In genomic region chr19:38224685-38225060, GRCm38 (mm10) we compare ENCODE assay signal across 8 mouse cellular contexts. TPM values are rescaled to one million over a fixed set of nuclear protein-coding genes. Genes with fewer than 3 reads are reported as not detected.
DNase-seq lines count a peak whose midpoint lies in the region; ATAC-seq and TF ChIP-seq lines count a peak whose summit lies in the region.

No protein-coding gene starts in this region.

- WGBS in embryonic facial prominence, embryonic 12.5 days: 16% methylated on average over 9 of the region's 9 CpGs
- WGBS in intestine, embryonic 16.5 days: 17% methylated on average over 9 of the region's 9 CpGs
- WGBS in midbrain, embryonic 13.5 days: 8% methylated on average over 9 of the region's 9 CpGs

- H3K27ac ChIP-seq in embryonic facial prominence, embryonic 12.5 days: peak overlapping the region; percentile 88
- no peak overlapping the region; the same call in 1 of the 2 replicates for H3K27ac ChIP-seq in intestine, embryonic 16.5 days (ENCODE audit: low read length)
- H3K27ac ChIP-seq in midbrain, embryonic 13.5 days: peak overlapping the region; percentile 98

- no peaks in the 10 kb centered on the region for H3K36me3 ChIP-seq in C2C12 (ENCODE audit: control insufficient read depth, insufficient read depth)
- no peaks in the 10 kb centered on the region for H3K36me3 ChIP-seq in embryonic facial prominence, embryonic 12.5 days
- H3K36me3 ChIP-seq in intestine, embryonic 16.5 days (ENCODE audit: control insufficient read depth, insufficient read depth, low read length): no peaks in the 10 kb centered on the region
- H3K36me3 ChIP-seq in midbrain, embryonic 13.5 days: peaks cover under 1% of the 10 kb centered on the region; the same call in 1 of the 2 replicates

- H3K4me2 ChIP-seq in embryonic facial prominence, embryonic 12.5 days (replicated peaks): peak overlapping the region; percentile 62
- H3K4me2 ChIP-seq in intestine, embryonic 16.5 days (ENCODE audit: low read depth, low read length): peak overlapping the region; percentile 89
- peak overlapping the region; percentile 66 for H3K4me2 ChIP-seq in midbrain, embryonic 13.5 days (replicated peaks)

- H3K4me1 ChIP-seq in embryonic facial prominence, embryonic 12.5 days: peaks cover 6% of the 10 kb centered on the region; the same call in 1 of the 2 replicates
- H3K4me1 ChIP-seq in intestine, embryonic 16.5 days (ENCODE audit: control insufficient read depth, insufficient read depth, low read length): 0 out of 2 replicates have a peak, but pooled peaks cover 6% of the 10 kb centered on the region
- H3K4me1 ChIP-seq in midbrain, embryonic 13.5 days (replicated peaks): peaks cover 9% of the 10 kb centered on the region

- H3ac ChIP-seq in C2C12 (ENCODE audit: control insufficient read depth, insufficient read length, low read depth): no peak overlapping the region

- H3K4me3 ChIP-seq in C2C12 (ENCODE audit: insufficient read depth, poor library complexity, severe bottlenecking): peak overlapping the region; percentile 74
- peak overlapping the region; percentile 65 for H3K4me3 ChIP-seq in embryonic facial prominence, embryonic 12.5 days
- H3K4me3 ChIP-seq in intestine, embryonic 16.5 days (ENCODE audit: low read length): peak overlapping the region; percentile 81
- peak overlapping the region; percentile 54 for H3K4me3 ChIP-seq in midbrain, embryonic 13.5 days (replicated peaks)

- H3K79me3 ChIP-seq in C2C12 (ENCODE audit: low read depth): no peaks in the 10 kb centered on the region

- no peak for TF ChIP-seq CTCF in C2C12 (IDR thresholded peaks at IDR 0.05; ENCODE audit: control insufficient read depth, insufficient read depth, insufficient read length)

- peak; percentile 56 for ATAC-seq in frontal cortex, adult (ENCODE audit: low TSS enrichment)
- no peak for ATAC-seq in embryonic facial prominence, embryonic 12.5 days (ENCODE audit: insufficient number of reproducible peaks, insufficient read depth, low FRiP score, low TSS enrichment)
- no peak for ATAC-seq in intestine, embryonic 16.5 days
- ATAC-seq in midbrain, embryonic 13.5 days: peak; percentile 52
- no peak for ATAC-seq in inflammation-experienced regulatory T-cells, adult 6 months

- H3K27me3 ChIP-seq in C2C12 (ENCODE audit: control insufficient read depth, insufficient read depth, insufficient read length): no peaks in the 10 kb centered on the region
- no peaks in the 10 kb centered on the region for H3K27me3 ChIP-seq in embryonic facial prominence, embryonic 12.5 days
- no peaks in the 10 kb centered on the region for H3K27me3 ChIP-seq in intestine, embryonic 16.5 days (replicated peaks; ENCODE audit: control insufficient read depth, insufficient read depth, low read length)
- no peaks in the 10 kb centered on the region for H3K27me3 ChIP-seq in midbrain, embryonic 13.5 days

- H3K9ac ChIP-seq in embryonic facial prominence, embryonic 12.5 days: peak overlapping the region; percentile 33; the same call in 1 of the 2 replicates
- H3K9ac ChIP-seq in intestine, embryonic 16.5 days (ENCODE audit: low read depth, low read length): peak overlapping the region; percentile 84
- peak overlapping the region; percentile 75 for H3K9ac ChIP-seq in midbrain, embryonic 13.5 days (replicated peaks)

- no peak for DNase-seq in frontal cortex, postnatal 14 days (ENCODE audit: low spot score in 2 of 2)
- no peak for DNase-seq in thymus, postnatal 10 days (ENCODE audit: low spot score in 2 of 2)

- H3K79me2 ChIP-seq in C2C12 (ENCODE audit: control insufficient read depth, insufficient read depth): no peaks in the 10 kb centered on the region

- no peaks in the 10 kb centered on the region for H3K9me3 ChIP-seq in embryonic facial prominence, embryonic 12.5 days
- H3K9me3 ChIP-seq in intestine, embryonic 16.5 days (ENCODE audit: control insufficient read depth, low read length): no peaks in the 10 kb centered on the region; the same call in 1 of the 2 replicates
- no peaks in the 10 kb centered on the region; the same call in 1 of the 2 replicates for H3K9me3 ChIP-seq in midbrain, embryonic 13.5 days

TF ChIP-seq in C2C12, 6 proteins besides CTCF, POLR2A, EP300 and RAD21:
- TF ChIP-seq CEBPB (IDR thresholded peaks at IDR 0.05; ENCODE audit: low read depth) (no peak), USF1 (IDR thresholded peaks at IDR 0.05; ENCODE audit: low read depth) (no peak), MYOD1 (IDR thresholded peaks at IDR 0.05; ENCODE audit: control insufficient read depth, insufficient read length, low read depth) (no peak), MAX (IDR thresholded peaks at IDR 0.05) (no peak), MYOG (IDR thresholded peaks at IDR 0.05; ENCODE audit: control insufficient read depth, extremely low read depth, insufficient read length) (no peak), FOSL1 (IDR thresholded peaks at IDR 0.05; ENCODE audit: insufficient read depth, low read length, poor library complexity, severe bottlenecking) (no peak)

RNA-seq across cellular contexts. Expression of gene Fra10ac1, which starts 0.7 kb away (rescaled TPM):
- polyA plus RNA-seq in C2C12 (2012; fragmentation: generic; extraction: Trizol): 4.6 TPM
- 48.3 and 49.3 TPM in 2 replicates for polyA plus RNA-seq in embryonic facial prominence, embryonic 12.5 days (2016; fragmentation: Nextera tagmentation; extraction: Ambion mirVana)
- polyA plus RNA-seq in intestine, embryonic 16.5 days (2015; fragmentation: Nextera tagmentation; extraction: Ambion mirVana): 29.6 and 33.6 TPM in 2 replicates
- 50.9 and 54.6 TPM in 2 replicates for polyA plus RNA-seq in midbrain, embryonic 13.5 days (2015; fragmentation: Nextera tagmentation; extraction: Ambion mirVana)
- polyA plus RNA-seq in inflammation-experienced regulatory T-cells, adult 6 months (2017; shearing (Covaris generic)): 10 to 100 TPM; 20.0 to 34.9 (median 33.3) TPM

RNA-seq across cellular contexts. Expression of gene Lgi1, which starts 39.7 kb away (rescaled TPM):
- polyA plus RNA-seq in C2C12 (2012; fragmentation: generic; extraction: Trizol): not detected
- 1.7 and 2.3 TPM in 2 replicates for polyA plus RNA-seq in embryonic facial prominence, embryonic 12.5 days (2016; fragmentation: Nextera tagmentation; extraction: Ambion mirVana)
- polyA plus RNA-seq in intestine, embryonic 16.5 days (2015; fragmentation: Nextera tagmentation; extraction: Ambion mirVana): 0.46 and 0.51 TPM in 2 replicates
- polyA plus RNA-seq in midbrain, embryonic 13.5 days (2015; fragmentation: Nextera tagmentation; extraction: Ambion mirVana): 8.8 and 10.0 TPM in 2 replicates
- polyA plus RNA-seq in inflammation-experienced regulatory T-cells, adult 6 months (2017; shearing (Covaris generic)): under 1 TPM in 1 of 3 experiments, not detected in 2; 0.30 TPM

Comparison
In these comparisons a context has a peak if more than half of its experiments do, and no peak if none do; other contexts are left out.
1. ATAC-seq: peak in frontal cortex, adult (single experiment) and midbrain, embryonic 13.5 days (single experiment); none in embryonic facial prominence, embryonic 12.5 days (single experiment), intestine, embryonic 16.5 days (single experiment) and inflammation-experienced regulatory T-cells, adult 6 months (single experiment).
2. H3K9ac ChIP-seq: peak in every context shown above with its lines; median percentile 84 in intestine, embryonic 16.5 days; 75 in midbrain, embryonic 13.5 days; 33 in embryonic facial prominence, embryonic 12.5 days.
3. Peak in every context shown above with its lines, with median percentiles within 50 percentile points of each other: H3K4me3 ChIP-seq and H3K4me2 ChIP-seq.